Mouse (Mus musculus): ENCODE results near the gene Taf4.

DNA sequence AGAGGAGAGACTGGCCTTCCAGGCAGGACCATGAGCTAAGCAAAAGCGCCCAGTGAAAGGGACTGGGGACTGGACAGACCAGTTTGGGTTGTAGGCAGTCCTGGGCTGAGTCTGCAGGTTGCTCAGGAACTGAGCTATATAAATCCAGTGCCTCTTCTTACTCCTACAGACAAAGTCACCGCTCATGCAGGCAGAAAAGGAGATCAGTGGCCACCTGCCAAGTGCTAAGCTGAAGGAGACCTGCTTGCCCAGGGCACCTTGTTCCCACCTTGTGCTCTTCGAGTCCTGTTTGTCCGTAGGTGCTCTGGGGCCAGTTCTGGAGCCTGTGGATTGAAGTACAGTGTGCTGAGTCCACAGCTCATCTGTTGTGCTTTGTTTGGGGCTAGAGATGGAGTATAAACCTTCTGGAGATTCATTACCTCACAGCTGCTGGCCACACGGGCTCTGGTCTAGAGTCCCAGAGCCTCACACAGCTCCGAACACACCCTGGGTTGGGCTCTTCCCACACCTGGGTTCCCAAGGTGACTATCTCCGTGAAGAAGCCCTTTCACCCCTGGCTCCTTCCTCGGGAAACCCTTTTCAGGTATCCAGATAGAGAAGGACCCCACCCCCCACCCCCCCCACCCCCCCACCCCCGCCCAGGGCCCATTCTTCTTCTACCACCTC, 30.0 kb upstream of the Taf4 start:
- no peak for TF ChIP-seq CTCF (conservative IDR thresholded peaks at IDR 0.05; ENCODE audit: low read length)
- TF ChIP-seq NANOG (IDR thresholded peaks at IDR 0.05; ENCODE audit: borderline replicate concordance, low read length) = no peak
- TF ChIP-seq POU5F1 (IDR thresholded peaks at IDR 0.05; ENCODE audit: borderline replicate concordance, low read length) = no peak
